ENCODE assay signal across 14 mouse cellular contexts in the genomic region with DNA sequence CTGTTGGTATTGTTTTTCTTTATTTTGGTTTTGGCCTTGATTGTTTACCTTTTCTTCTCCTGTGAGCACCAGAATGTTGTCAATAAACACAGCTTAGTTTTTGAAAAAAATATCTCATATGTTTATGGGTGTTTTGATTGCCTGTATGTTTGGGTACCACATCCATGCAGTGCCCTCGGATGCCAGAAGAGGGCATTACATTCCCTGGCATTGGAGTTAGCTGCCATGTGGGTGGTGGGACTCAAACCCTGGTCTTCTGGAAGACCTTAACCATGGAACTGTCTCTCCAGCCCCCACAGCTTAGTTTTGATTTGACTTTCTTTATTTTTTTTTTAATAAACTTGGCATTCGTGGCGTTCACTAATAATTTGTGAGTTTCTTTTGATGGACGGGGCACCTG. TPM values are rescaled to one million over a fixed set of nuclear protein-coding genes. Genes with fewer than 3 reads are reported as not detected.
DNase-seq lines count a peak whose midpoint lies in the region; ATAC-seq and TF ChIP-seq lines count a peak whose summit lies in the region.
"Had no signal": no experiment of that assay in that cellular context is flagged by ENCODE, and none has a peak within 500 bp of the region (broad histone marks: within the 10 kb centered on the region; RNA-seq: fewer than 3 reads in every experiment).

No protein-coding gene starts in this region.

- no peak for TF ChIP-seq POLR2A in heart, adult 2 months (IDR thresholded peaks at IDR 0.05; ENCODE audit: insufficient read depth, low read depth, low read length)

- WGBS in heart, adult 2 months, result 97% methylated on average over 4 of the region's 4 CpGs
- WGBS in liver, embryonic 14.5 days (ENCODE audit: insufficient replicate concordance), result 83% methylated on average over 4 of the region's 4 CpGs
- 86% methylated on average over 4 of the region's 4 CpGs for WGBS in liver, embryonic 12.5 days (ENCODE audit: insufficient replicate concordance)

- H3K36me3 ChIP-seq in heart, adult 2 months (ENCODE audit: control insufficient read depth, insufficient read depth, low read length), result no peaks in the 10 kb centered on the region; the same call in 1 of the 2 replicates
- no peaks in the 10 kb centered on the region for H3K36me3 ChIP-seq in liver, embryonic 14.5 days (replicated peaks; ENCODE audit: control insufficient read depth, insufficient read depth, low read depth)
- H3K36me3 ChIP-seq in liver, embryonic 12.5 days, result no peaks in the 10 kb centered on the region
- H3K36me3 ChIP-seq: heart, embryonic 12.5 days had no signal

- no peak overlapping the region for H3K27ac ChIP-seq in heart, adult 2 months
- H3K27ac ChIP-seq in liver, embryonic 14.5 days, result no peak overlapping the region
- H3K27ac ChIP-seq in liver, embryonic 12.5 days, result no peak overlapping the region

- H3K9ac ChIP-seq in heart, adult 2 months (ENCODE audit: low read depth, low read length), result no peak overlapping the region
- H3K9ac ChIP-seq in liver, embryonic 14.5 days (replicated peaks), result no peak overlapping the region
- H3K9ac ChIP-seq in liver, embryonic 12.5 days, result no peak overlapping the region
- H3K9ac ChIP-seq: heart, embryonic 12.5 days had no signal

- no peaks in the 10 kb centered on the region for H3K79me2 ChIP-seq in heart, adult 2 months (replicated peaks; ENCODE audit: control insufficient read depth, insufficient read depth, low read length)

- TF ChIP-seq CTCF in heart, adult 2 months (IDR thresholded peaks at IDR 0.05), result peak; percentile 39
- TF ChIP-seq CTCF in liver, embryonic 14.5 days (IDR thresholded peaks at IDR 0.05; ENCODE audit: low read depth), result peak; percentile 43

- no peak overlapping the region for H3K4me2 ChIP-seq in liver, embryonic 14.5 days (ENCODE audit: low read depth)
- no peak overlapping the region for H3K4me2 ChIP-seq in liver, embryonic 12.5 days

- no peak overlapping the region for H3K4me3 ChIP-seq in heart, adult 2 months
- H3K4me3 ChIP-seq in liver, embryonic 14.5 days (ENCODE audit: insufficient read depth in 1 of 2, low read depth in 2 of 2, low read length in 2 of 2), result no peak overlapping the region
- no peak overlapping the region for H3K4me3 ChIP-seq in liver, embryonic 12.5 days
- H3K4me3 ChIP-seq: heart, embryonic 12.5 days had no signal

- intact Hi-C loops in heart, adult 2 months (cut with DNase I), result no loop called here

- no peak for ATAC-seq in liver, embryonic 14.5 days (ENCODE audit: insufficient read depth)
- ATAC-seq in liver, embryonic 12.5 days, result no peak
- ATAC-seq: forebrain, embryonic 14.5 days had no signal

- H3K27me3 ChIP-seq in heart, adult 2 months (ENCODE audit: control insufficient read depth, insufficient read depth, low read length), result no peaks in the 10 kb centered on the region
- no peaks in the 10 kb centered on the region for H3K27me3 ChIP-seq in liver, embryonic 14.5 days (ENCODE audit: control insufficient read depth, insufficient read depth, low read length)
- peaks cover 7% of the 10 kb centered on the region for H3K27me3 ChIP-seq in liver, embryonic 12.5 days (replicated peaks)

- H3K9me3 ChIP-seq in liver, embryonic 14.5 days (ENCODE audit: control insufficient read depth, low read length), result no peaks in the 10 kb centered on the region
- H3K9me3 ChIP-seq in liver, embryonic 12.5 days (replicated peaks), result no peaks in the 10 kb centered on the region
- H3K9me3 ChIP-seq: heart, embryonic 12.5 days had no signal

- TF ChIP-seq EP300 in heart, adult 2 months (IDR thresholded peaks at IDR 0.05; ENCODE audit: insufficient read depth, low read depth, low read length), result no peak
- TF ChIP-seq EP300 in liver, embryonic 14.5 days (IDR thresholded peaks at IDR 0.05; ENCODE audit: low read depth), result no peak

- peaks cover 4% of the 10 kb centered on the region for H3K4me1 ChIP-seq in heart, adult 2 months (ENCODE audit: control insufficient read depth, insufficient read depth, low read length)
- H3K4me1 ChIP-seq in liver, embryonic 14.5 days (replicated peaks; ENCODE audit: control insufficient read depth in 2 of 2, insufficient read depth in 2 of 2, low read length in 1 of 2), result peaks cover 8 to 12% of the 10 kb centered on the region in 2 experiments
- peaks cover 14% of the 10 kb centered on the region for H3K4me1 ChIP-seq in liver, embryonic 12.5 days
- H3K4me1 ChIP-seq: heart, embryonic 12.5 days had no signal

- DNase-seq in heart, adult 2 months, result no peak
- no peak for DNase-seq in heart, adult 9 months (ENCODE audit: low spot score in 2 of 2)
- no peak for DNase-seq in liver, embryonic 14.5 days (ENCODE audit: low read depth in 3 of 3, low spot score in 3 of 3)
- DNase-seq in 416B (ENCODE audit: low read depth), result peak; percentile 8
- DNase-seq in NIH3T3 (ENCODE audit: low read depth), result peak; percentile 16
- no peak for DNase-seq in right cerebral cortex, postnatal 25 days
- no peak for DNase-seq in yolk sac, embryonic 10.5 days (ENCODE audit: low spot score)
- DNase-seq: gastrocnemius, postnatal 14 days; heart, postnatal 4 days; kidney, adult 18-20 months; kidney, postnatal 4 days had no signal

RNA-seq across cellular contexts. Expression of gene Parp11, which starts 8.8 kb away (rescaled TPM):
- 1 to 10 TPM; 7.0 to 8.2 TPM for total RNA-seq in heart, adult 2 months (2021)
- polyA plus RNA-seq in heart, adult 2 months (2012; rRNA removed), result 5.3 and 10.0 TPM in 2 replicates
- polyA plus RNA-seq in liver, embryonic 14.5 days (2012; rRNA removed), result 4.2 and 5.7 TPM in 2 replicates
- polyA plus RNA-seq in liver, embryonic 14.5 days (2014; fragmentation: Nextera tagmentation; extraction: Ambion mirVana), result 5.0 and 7.8 TPM in 2 replicates
- polyA plus RNA-seq in liver, embryonic 12.5 days (2016; fragmentation: Nextera tagmentation; extraction: Ambion mirVana), result 8.2 and 10.2 TPM in 2 replicates

Comparison
In these comparisons a context has a peak if more than half of its experiments do, and no peak if none do; other contexts are left out.
1. DNase-seq: peak in 416B (single experiment) and NIH3T3 (single experiment); none in heart, adult 2 months (0 of 2), heart, adult 9 months (0 of 2), liver, embryonic 14.5 days (0 of 3), right cerebral cortex, postnatal 25 days (single experiment) and yolk sac, embryonic 10.5 days (single experiment).